Mouse (Mus musculus) adrenal gland, postnatal 4 days (tissue): ENCODE results near the gene Dcaf12. TPM values are rescaled to one million over a fixed set of nuclear protein-coding genes. Genes with fewer than 3 reads are reported as not detected.

ENCODE experiments used
- DNase-seq, 2 experiments: peaks; one replicate each; pipeline ENCODE4 v3.0.0; 2021 to 2022; ENCODE audit warnings: low spot score in 2 of 2, mixed read lengths in 2 of 2
- total RNA-seq, 2 experiments: library from RNA; stranded (reverse); gene quantifications; 2 replicates each; pipeline ENCODE4 v1.2.3; 2021

Gene Dcaf12
- total RNA-seq, 2 experiments from 2014 or later: 64.3 to 64.9 TPM

DNA sequence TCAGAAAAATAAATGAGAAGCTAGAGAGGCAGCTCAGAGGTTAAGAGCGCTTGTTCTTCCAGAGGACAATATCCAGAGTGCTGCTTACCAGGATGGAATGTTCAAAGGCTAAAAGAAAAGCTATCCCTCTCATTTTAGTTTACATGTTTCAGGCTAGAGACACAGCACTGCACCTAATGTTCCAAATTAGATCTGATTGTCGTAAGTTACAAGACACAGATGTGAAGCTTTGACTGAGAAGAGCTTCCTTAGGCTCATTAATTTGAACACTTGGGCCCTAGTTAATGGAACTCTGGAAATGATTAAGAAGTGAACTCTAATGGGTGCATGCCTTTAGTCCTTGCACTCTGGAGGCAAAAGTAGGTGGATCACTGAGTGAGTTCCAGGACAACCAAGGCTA is 60.9 kb downstream of the Dcaf12 start:
- no peak for DNase-seq

DNA sequence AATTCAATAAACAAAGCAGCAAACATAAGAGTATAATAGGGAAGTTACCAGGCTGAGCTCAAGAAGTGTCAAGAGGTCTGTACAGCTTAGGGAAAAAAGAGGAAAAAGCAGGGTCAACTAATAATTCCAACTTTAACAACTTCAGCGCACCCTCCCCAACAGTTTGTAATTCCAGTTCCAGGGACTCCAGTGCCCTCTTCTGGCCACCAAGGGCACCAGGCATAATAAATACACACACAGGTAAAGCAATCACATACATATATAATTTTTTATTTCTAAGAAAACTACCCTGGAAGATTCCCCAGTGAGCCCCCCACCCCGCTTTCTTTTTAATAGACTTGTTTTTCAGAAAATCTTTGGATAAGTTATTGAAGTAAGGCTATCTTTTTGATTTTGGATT is 69.3 kb downstream of the Dcaf12 start:
- no peak for DNase-seq

Other genes starting within 250 kb of the Dcaf12 start
- 10 to 100 TPM in 1 of 2 experiments, under 1 TPM in 1; 0.51 to 14.1 TPM for gene Aqp3, start 216.7 kb downstream of the Dcaf12 start, total RNA-seq
- 10 to 100 TPM; 54.9 to 56.2 TPM for gene Nol6, start 190.4 kb downstream of the Dcaf12 start, total RNA-seq
- 100 to 1,000 TPM; 123 to 128 TPM for gene Ube2r2, start 179.1 kb downstream of the Dcaf12 start, total RNA-seq
- 10 to 100 TPM; 53.6 to 67.0 TPM for gene Ubap2, start 39.7 kb downstream of the Dcaf12 start, total RNA-seq
- 10 to 100 TPM; 52.9 to 56.1 TPM for gene Ubap1, start 34.1 kb upstream of the Dcaf12 start, total RNA-seq
- gene Kif24, start 150.0 kb upstream of the Dcaf12 start, total RNA-seq: 1 to 10 TPM; 5.3 to 5.8 TPM
- gene Nudt2, start 150.3 kb upstream of the Dcaf12 start, total RNA-seq: 10 to 100 TPM; 31.1 to 31.7 TPM
- 10 to 100 TPM; 11.1 to 12.2 TPM for gene AI464131, start 188.2 kb upstream of the Dcaf12 start, total RNA-seq
- gene 1110017D15Rik, start 202.4 kb upstream of the Dcaf12 start, total RNA-seq: 1 to 10 TPM in 1 of 2 experiments, under 1 TPM in 1; 0.56 to 1.2 TPM